Mouse (Mus musculus): ENCODE measurements around the gene Icam4.

DNA sequence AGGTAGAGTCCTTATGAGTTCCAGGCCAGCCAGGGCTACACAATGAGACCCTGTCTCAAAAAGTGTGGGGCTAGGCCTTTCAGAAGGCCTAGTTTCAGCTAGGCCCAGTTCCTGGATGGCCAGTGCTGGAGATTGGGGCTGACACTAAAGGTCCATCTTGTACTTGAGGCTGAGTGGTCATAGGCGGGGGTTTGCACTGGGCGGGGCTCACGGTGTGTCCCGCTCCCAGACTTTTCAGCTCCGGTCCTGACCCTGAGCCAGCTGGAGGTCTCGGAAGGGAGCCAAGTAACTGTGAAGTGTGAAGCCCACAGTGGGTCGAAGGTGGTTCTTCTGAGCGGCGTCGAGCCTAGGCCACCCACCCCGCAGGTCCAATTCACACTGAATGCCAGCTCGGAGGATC, 2.3 kb upstream of the Icam4 start:
- TF ChIP-seq CTCF (IDR thresholded peaks at IDR 0.05; ENCODE audit: control insufficient read depth, insufficient read depth, insufficient replicate concordance, low read depth, low read length) (no peak), POLR2A (IDR thresholded peaks at IDR 0.05; ENCODE audit: control insufficient read depth, low read depth, low read length) (no peak)

All from testis, adult 2 months (tissue).